14 mouse cellular contexts compared by ENCODE assay signal in the genomic region with DNA sequence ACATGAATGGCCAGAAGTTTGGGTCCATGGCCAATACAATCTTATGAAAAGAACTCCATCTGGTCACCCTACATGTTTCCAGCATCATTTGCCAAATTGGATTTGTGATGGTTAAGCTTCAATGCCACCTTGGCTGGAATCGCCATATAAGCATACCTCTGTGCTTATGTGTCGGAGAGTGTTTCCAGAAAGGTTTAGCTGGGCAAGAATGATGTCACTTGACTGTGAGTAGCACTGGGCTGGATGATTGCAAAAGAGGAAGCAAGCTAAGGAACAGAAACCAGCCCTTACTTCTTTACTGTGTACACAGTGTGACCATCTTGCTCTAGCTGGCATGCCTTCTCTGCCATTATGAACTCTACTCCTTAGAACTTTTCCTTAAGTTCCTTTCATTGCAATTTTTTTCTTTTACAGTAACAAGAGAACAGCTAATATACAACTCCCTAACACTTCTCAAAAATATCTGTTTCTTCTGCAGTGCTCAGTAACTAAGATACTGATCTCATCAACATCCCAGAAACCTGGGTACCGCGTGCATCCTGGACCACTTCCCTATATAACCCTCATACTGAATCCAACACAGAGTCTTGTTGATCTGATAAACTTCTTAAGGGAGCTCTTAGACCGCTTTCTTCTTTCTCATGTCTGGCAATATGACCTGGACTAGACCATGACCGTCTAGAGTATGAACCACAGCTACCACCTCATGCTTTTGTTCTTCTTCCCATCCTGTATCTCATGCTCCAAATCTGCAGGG.
DNase-seq lines count a peak whose midpoint lies in the region; ATAC-seq and TF ChIP-seq lines count a peak whose summit lies in the region.
"Had no signal": no experiment of that assay in that cellular context is flagged by ENCODE, and none has a peak within 500 bp of the region (broad histone marks: within the 10 kb centered on the region; RNA-seq: fewer than 3 reads in every experiment).

No protein-coding gene starts in this region.

- TF ChIP-seq EP300 in lung, postnatal 0 days (IDR thresholded peaks at IDR 0.05): no peak

- 88% methylated on average over 6 of the region's 6 CpGs for WGBS in lung, postnatal 0 days
- WGBS in lung, adult 2 months: 80% methylated on average over 6 of the region's 6 CpGs

- TF ChIP-seq CTCF in lung, postnatal 0 days (IDR thresholded peaks at IDR 0.05): no peak
- TF ChIP-seq CTCF in lung, adult 2 months (IDR thresholded peaks at IDR 0.05; ENCODE audit: insufficient read depth, low read length): no peak

- peaks cover 10% of the 10 kb centered on the region; the same call in 1 of the 2 replicates for H3K4me1 ChIP-seq in lung, postnatal 0 days (ENCODE audit: insufficient read depth, low read depth, low read length)
- H3K4me1 ChIP-seq in lung, adult 2 months (ENCODE audit: control insufficient read depth, insufficient read depth, low read length): peaks cover 13% of the 10 kb centered on the region

- no peak overlapping the region for H3K9ac ChIP-seq in lung, postnatal 0 days (replicated peaks; ENCODE audit: low read depth)
- H3K9ac ChIP-seq: limb, embryonic 13.5 days had no signal

- no peak overlapping the region for H3K27ac ChIP-seq in lung, postnatal 0 days (ENCODE audit: low read length)
- H3K27ac ChIP-seq: gastrocnemius, adult 2 months; hindbrain, embryonic 10.5 days; limb, embryonic 13.5 days had no signal

- TF ChIP-seq POLR2A in lung, adult 2 months (IDR thresholded peaks at IDR 0.05; ENCODE audit: borderline replicate concordance, extremely low read depth, low read depth, low read length): no peak

- ATAC-seq in lung, postnatal 0 days: peak; percentile 59
- ATAC-seq in neutrophil, adult 5-6 weeks (ENCODE audit: extremely low read depth, insufficient number of reproducible peaks, low FRiP score, poor library complexity, severe bottlenecking): peak; percentile 95

- no peak overlapping the region for H3K4me2 ChIP-seq in lung, postnatal 0 days (replicated peaks; ENCODE audit: low read depth, low read length)
- H3K4me2 ChIP-seq: heart, embryonic 11.5 days; limb, embryonic 13.5 days had no signal

- H3K36me3 ChIP-seq in lung, postnatal 0 days (ENCODE audit: insufficient read depth, low read length): no peaks in the 10 kb centered on the region
- H3K36me3 ChIP-seq: G1E; hindbrain, embryonic 10.5 days; limb, embryonic 13.5 days had no signal

- H3K9me3 ChIP-seq in lung, postnatal 0 days (ENCODE audit: low read length): no peaks in the 10 kb centered on the region
- H3K9me3 ChIP-seq: G1E; hindbrain, embryonic 10.5 days; limb, embryonic 13.5 days had no signal

- H3K4me3 ChIP-seq in lung, postnatal 0 days (ENCODE audit: low read depth, low read length): no peak overlapping the region
- H3K4me3 ChIP-seq in lung, adult 2 months (replicated peaks; ENCODE audit: extremely low read depth, low read depth, low read length): no peak overlapping the region
- H3K4me3 ChIP-seq: gastrocnemius, adult 2 months; hindbrain, embryonic 10.5 days; limb, embryonic 13.5 days had no signal

- DNase-seq in cerebellum, adult 9-11 months: peak; percentile 15
- no peak for DNase-seq in cerebellum, adult 11 months
- DNase-seq in lung, postnatal 0 days (ENCODE audit: low spot score): peak; percentile 80
- DNase-seq in lung, adult 2 months: no peak
- peak; percentile 37 for DNase-seq in brain, adult 2 months (ENCODE audit: low read depth, low spot score)
- DNase-seq in kidney, postnatal 25 days: no peak
- DNase-seq in gastrocnemius, postnatal 14 days: no peak
- DNase-seq: gastrocnemius, adult 2 months; kidney, postnatal 10 days had no signal

- intact Hi-C loops in gastrocnemius, postnatal 14 days (cut with DNase I; ENCODE audit: low total_unique reads): no loop called here

- no peaks in the 10 kb centered on the region for H3K27me3 ChIP-seq in lung, postnatal 0 days (replicated peaks; ENCODE audit: insufficient read depth, low read length)

Comparison
In these comparisons a context has a peak if more than half of its experiments do, and no peak if none do; other contexts are left out.
1. DNase-seq: peak in cerebellum, adult 9-11 months (single experiment), lung, postnatal 0 days (single experiment) and brain, adult 2 months (single experiment); none in cerebellum, adult 11 months (single experiment), lung, adult 2 months (single experiment), kidney, postnatal 25 days (0 of 2) and gastrocnemius, postnatal 14 days (single experiment).